In the genomic region with DNA sequence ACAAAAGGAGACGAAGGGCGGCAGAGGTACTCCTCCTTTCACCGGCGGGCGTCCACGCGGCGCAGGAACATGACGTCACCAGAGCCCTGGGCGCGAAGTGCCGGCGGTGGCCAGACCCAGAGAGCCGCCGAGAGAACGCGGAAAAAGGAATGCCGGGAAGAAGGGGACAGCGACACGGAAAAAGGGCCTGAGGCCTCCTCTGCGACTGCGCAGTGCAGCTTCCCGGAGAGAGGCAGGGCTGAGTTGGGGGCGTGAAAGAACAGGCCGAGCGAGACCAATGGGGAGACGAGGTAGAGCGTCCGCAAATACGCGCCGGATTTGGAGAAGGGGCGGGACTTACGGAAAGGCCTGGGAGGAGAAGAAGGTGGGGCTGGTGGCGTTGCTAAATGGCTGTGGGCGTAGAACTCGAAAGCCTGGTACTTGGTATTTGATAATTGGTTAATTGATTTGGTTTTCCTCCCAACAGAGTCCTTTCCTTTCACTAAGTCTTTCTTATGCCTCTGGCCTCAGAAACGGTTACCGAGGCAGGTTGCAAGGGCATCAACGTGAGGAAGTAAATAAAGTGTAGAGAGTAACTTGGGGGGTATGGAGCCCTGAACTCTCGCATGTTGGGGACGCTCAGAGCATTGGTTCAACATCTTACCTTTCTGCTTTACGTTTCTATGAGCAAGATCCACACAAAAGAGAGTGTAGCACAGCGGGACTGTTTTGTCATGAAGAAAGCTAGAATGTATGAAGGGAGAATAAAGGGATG, we compare ENCODE assay signal across 8 mouse cellular contexts. TPM values are rescaled to one million over a fixed set of nuclear protein-coding genes. Genes with fewer than 3 reads are reported as not detected.
DNase-seq lines count a peak whose midpoint lies in the region; ATAC-seq and TF ChIP-seq lines count a peak whose summit lies in the region.

A gene (minus strand): TSS at position 183 of the 754 bp plus-strand sequence.

- in situ Hi-C loops in ES-E14 (cut with MboI; ENCODE audit: low sequenced_read_pairs in 2 of 2, unreplicated experiment in 2 of 2), result no loop called here

- peak within 1 kb of the TSS; percentile 95 for H3K9ac ChIP-seq in ES-E14 (ENCODE audit: insufficient read depth, low read depth, low read length, poor library complexity, severe bottlenecking)
- H3K9ac ChIP-seq in forebrain, embryonic 15.5 days (replicated peaks), result peak within 1 kb of the TSS; percentile 80

- H3K27me3 ChIP-seq in forebrain, embryonic 15.5 days, result no peaks in the 10 kb centered on the region

- H3K4me1 ChIP-seq in ES-E14 (ENCODE audit: control insufficient read depth in 2 of 2, insufficient read depth in 2 of 2, low read length in 2 of 2, poor library complexity in 1 of 2), result no peaks in the 10 kb centered on the region
- peaks cover 7% of the 10 kb centered on the region for H3K4me1 ChIP-seq in forebrain, embryonic 15.5 days
- peaks cover 2% of the 10 kb centered on the region for H3K4me1 ChIP-seq in lung, adult 2 months (ENCODE audit: control insufficient read depth, insufficient read depth, low read length)

- peak within 1 kb of the TSS; percentile 78 to 92 for H3K4me3 ChIP-seq in ES-E14 (ENCODE audit: insufficient read depth in 1 of 2, low read depth in 1 of 2, low read length in 2 of 2, poor library complexity in 1 of 2, severe bottlenecking in 1 of 2)
- peak within 1 kb of the TSS; percentile 74 for H3K4me3 ChIP-seq in forebrain, embryonic 15.5 days
- H3K4me3 ChIP-seq in lung, adult 2 months (replicated peaks; ENCODE audit: extremely low read depth, low read depth, low read length), result peak within 1 kb of the TSS; percentile 89

- DNase-seq in ES-E14 (ENCODE audit: low read depth, low spot score), result peak; percentile 76
- DNase-seq in cerebellum, adult 11-12 months, result peak; percentile 97
- DNase-seq in heart, postnatal 25 days (ENCODE audit: low spot score), result peak; percentile 91
- DNase-seq in layer of hippocampus, adult 18-20 months (ENCODE audit: low spot score in 2 of 2), result peak; percentile 92 to 94
- peak; percentile 83 for DNase-seq in lung, adult 2 months
- peak; percentile 85 to 92 for DNase-seq in thymus, adult 18-20 months

- TF ChIP-seq POLR2A in lung, adult 2 months (IDR thresholded peaks at IDR 0.05; ENCODE audit: borderline replicate concordance, extremely low read depth, low read depth, low read length), result peak; percentile 60; the same call in 1 of the 2 replicates

- peak; percentile 100 for ATAC-seq in forebrain, embryonic 15.5 days (replicated peaks)
- ATAC-seq in neutrophil, adult 5-6 weeks (ENCODE audit: extremely low read depth, insufficient number of reproducible peaks, low FRiP score, poor library complexity, severe bottlenecking), result peak; percentile 99

- H3K27ac ChIP-seq in ES-E14 (ENCODE audit: insufficient read depth, low read depth, low read length, poor library complexity, severe bottlenecking), result peak within 1 kb of the TSS; percentile 12
- H3K27ac ChIP-seq in forebrain, embryonic 15.5 days (replicated peaks), result peak within 1 kb of the TSS; percentile 83

- H3K4me2 ChIP-seq in forebrain, embryonic 15.5 days (replicated peaks), result peak within 1 kb of the TSS; percentile 54

- H3K36me3 ChIP-seq in ES-E14 (ENCODE audit: control insufficient read depth, insufficient read depth, low read length, poor library complexity, severe bottlenecking), result no peaks in the 10 kb centered on the region
- no peaks in the 10 kb centered on the region for H3K36me3 ChIP-seq in forebrain, embryonic 15.5 days

- H3K9me3 ChIP-seq in ES-E14 (ENCODE audit: control insufficient read depth, insufficient read depth, low read depth, low read length), result no peaks in the 10 kb centered on the region
- no peaks in the 10 kb centered on the region for H3K9me3 ChIP-seq in forebrain, embryonic 15.5 days

- intact Hi-C loops in heart, postnatal 25 days (cut with DNase I), result loop anchor here (10.0 kb wide), 1 partner anchor 457 kb away; a partner anchor contains a TSS

- no peak for TF ChIP-seq CTCF in lung, adult 2 months (IDR thresholded peaks at IDR 0.05; ENCODE audit: insufficient read depth, low read length)

- 20% methylated on average over 35 of the region's 44 CpGs for WGBS in forebrain, embryonic 15.5 days
- 27% methylated on average over 43 of the region's 44 CpGs for whole genome bisulfite sequencing in lung, adult 2 months

TF ChIP-seq in ES-E14, 5 proteins besides CTCF, POLR2A, EP300 and RAD21:
- TF ChIP-seq HCFC1 (IDR thresholded peaks at IDR 0.05; ENCODE audit: borderline replicate concordance, insufficient read depth, low read length) (peak; percentile 78; the same call in 1 of the 2 replicates), MAFK (IDR thresholded peaks at IDR 0.05; ENCODE audit: insufficient read depth, low read depth, low read length) (no peak), ZC3H11A (IDR thresholded peaks at IDR 0.05; ENCODE audit: borderline replicate concordance, low read depth, low read length) (no peak)

RNA-seq across cellular contexts. Expression of the gene that starts here (rescaled TPM):
- 23.0 and 28.1 TPM in 2 replicates for total RNA-seq in ES-E14 (2012; rRNA removed)
- polyA plus RNA-seq in forebrain, embryonic 15.5 days (2015; fragmentation: Nextera tagmentation; extraction: Ambion mirVana), result 49.9 and 52.2 TPM in 2 replicates
- 10 to 100 TPM; 29.9 to 33.3 TPM for total RNA-seq in heart, postnatal 25 days (2021)
- total RNA-seq in layer of hippocampus, adult 18-20 months (2021), result 10 to 100 TPM; 24.7 to 25.6 TPM
- 5.0 and 8.3 TPM in 2 replicates for polyA plus RNA-seq in lung, adult 2 months (2012; rRNA removed)
- total RNA-seq in neutrophil, adult 5-6 weeks (2017), result 12.6 and 13.7 TPM in 2 replicates

Comparison
In these comparisons a context has a peak if more than half of its experiments do, and no peak if none do; other contexts are left out.
1. Peak in every context shown above with its lines: DNase-seq, ATAC-seq, H3K4me3 ChIP-seq and H3K27ac ChIP-seq.